Mouse (Mus musculus): ENCODE data around the gene Clec16a. TPM values are rescaled to one million over a fixed set of nuclear protein-coding genes. Genes with fewer than 3 reads are reported as not detected.
A peak's percentile ranks its signal among the peaks of the same experiment; 100 is the strongest.

Gene Clec16a
- polyA plus RNA-seq, 1 experiment from 2014 or later = 32.1 TPM

GRCm38 (mm10) chr16:10666766-10667165, 121.6 kb downstream of the Clec16a start:
- 72% methylated on average over 3 of the region's 3 CpGs for WGBS
- DNase-seq (ENCODE audit: low spot score) = no peak

GRCm38 (mm10) chr16:10668453-10668852, 123.3 kb downstream of the Clec16a start:
- Histone ChIP-seq H3K9ac (replicated peaks; ENCODE audit: low read length) (no peak overlapping the region), H3K9me3 (replicated peaks; ENCODE audit: control insufficient read depth, low read length) (no peaks in the 10 kb centered on the region), H3K4me2 (ENCODE audit: low read depth, low read length) (no peak overlapping the region), H3K4me3 (ENCODE audit: low read depth, low read length) (no peak overlapping the region), H3K4me1 (ENCODE audit: control insufficient read depth, insufficient read depth, low read length) (no peaks in the 10 kb centered on the region; the same call in 1 of the 2 replicates), H3K36me3 (replicated peaks; ENCODE audit: control insufficient read depth, insufficient read depth, low read depth, low read length) (no peaks in the 10 kb centered on the region), H3K27ac (replicated peaks; ENCODE audit: low read depth, low read length) (no peak overlapping the region), H3K27me3 (ENCODE audit: control insufficient read depth, insufficient read depth, low read length) (no peaks in the 10 kb centered on the region)
- WGBS = 67% methylated on average over 8 of the region's 8 CpGs
- no peak for ATAC-seq (replicated peaks; ENCODE audit: insufficient number of reproducible peaks, low FRiP score, low TSS enrichment, low read depth)
- no peak for DNase-seq (ENCODE audit: low spot score)

More at GRCm38 (mm10) chr16:10666766-10667165, 121.6 kb downstream of the Clec16a start:
- Histone ChIP-seq H3K4me3 (ENCODE audit: low read depth, low read length) (no peak overlapping the region), H3K36me3 (replicated peaks; ENCODE audit: control insufficient read depth, insufficient read depth, low read depth, low read length) (no peaks in the 10 kb centered on the region), H3K27me3 (ENCODE audit: control insufficient read depth, insufficient read depth, low read length) (no peaks in the 10 kb centered on the region), H3K9me3 (replicated peaks; ENCODE audit: control insufficient read depth, low read length) (no peaks in the 10 kb centered on the region), H3K27ac (replicated peaks; ENCODE audit: low read depth, low read length) (no peak overlapping the region), H3K4me1 (ENCODE audit: control insufficient read depth, insufficient read depth, low read length) (no peaks in the 10 kb centered on the region; the same call in 1 of the 2 replicates), H3K9ac (replicated peaks; ENCODE audit: low read length) (no peak overlapping the region), H3K4me2 (ENCODE audit: low read depth, low read length) (no peak overlapping the region)
- ATAC-seq (replicated peaks; ENCODE audit: insufficient number of reproducible peaks, low FRiP score, low TSS enrichment, low read depth) = no peak

GRCm38 (mm10) chr16:10668991-10669703, 124.0 kb downstream of the Clec16a start:
- WGBS = 72% methylated on average over 7 of the region's 7 CpGs
- H3K4me3 ChIP-seq (ENCODE audit: low read depth, low read length) = no peak overlapping the region
- ATAC-seq (replicated peaks; ENCODE audit: insufficient number of reproducible peaks, low FRiP score, low TSS enrichment, low read depth) (no peak), DNase-seq (ENCODE audit: low spot score) (no peak)
- H3K4me2 ChIP-seq (ENCODE audit: low read depth, low read length) = no peak overlapping the region
- no peak overlapping the region for H3K27ac ChIP-seq (replicated peaks; ENCODE audit: low read depth, low read length)
- no peak overlapping the region for H3K9ac ChIP-seq (replicated peaks; ENCODE audit: low read length)
- H3K9me3 ChIP-seq (replicated peaks; ENCODE audit: control insufficient read depth, low read length) = no peaks in the 10 kb centered on the region
- H3K4me1 ChIP-seq (ENCODE audit: control insufficient read depth, insufficient read depth, low read length) = no peaks in the 10 kb centered on the region; the same call in 1 of the 2 replicates
- no peaks in the 10 kb centered on the region for H3K36me3 ChIP-seq (replicated peaks; ENCODE audit: control insufficient read depth, insufficient read depth, low read depth, low read length)
- H3K27me3 ChIP-seq (ENCODE audit: control insufficient read depth, insufficient read depth, low read length) = no peaks in the 10 kb centered on the region

- ATAC-seq (replicated peaks; ENCODE audit: insufficient number of reproducible peaks, low FRiP score, low TSS enrichment, low read depth) (no peak), DNase-seq (ENCODE audit: low spot score) (no peak)
- H3K9me3 ChIP-seq (replicated peaks; ENCODE audit: control insufficient read depth, low read length) = no peaks in the 10 kb centered on the region
- H3K27me3 ChIP-seq (ENCODE audit: control insufficient read depth, insufficient read depth, low read length) = no peaks in the 10 kb centered on the region
- H3K4me2 ChIP-seq (ENCODE audit: low read depth, low read length) = no peak overlapping the region
- no peak overlapping the region for H3K27ac ChIP-seq (replicated peaks; ENCODE audit: low read depth, low read length)
- 70% methylated on average over 3 of the region's 3 CpGs for WGBS
- H3K36me3 ChIP-seq (replicated peaks; ENCODE audit: control insufficient read depth, insufficient read depth, low read depth, low read length) = no peaks in the 10 kb centered on the region
- H3K4me3 ChIP-seq (ENCODE audit: low read depth, low read length) = no peak overlapping the region
- no peak overlapping the region for H3K9ac ChIP-seq (replicated peaks; ENCODE audit: low read length)
- H3K4me1 ChIP-seq (ENCODE audit: control insufficient read depth, insufficient read depth, low read length) = no peaks in the 10 kb centered on the region; the same call in 1 of the 2 replicates
Measured at GRCm38 (mm10) chr16:10669936-10670335, 124.8 kb downstream of the Clec16a start.

GRCm38 (mm10) chr16:10672490-10672889, 127.4 kb downstream of the Clec16a start:
- H3K4me3 ChIP-seq (ENCODE audit: low read depth, low read length) = no peak overlapping the region
- H3K9me3 ChIP-seq (replicated peaks; ENCODE audit: control insufficient read depth, low read length) = no peaks in the 10 kb centered on the region
- ATAC-seq (replicated peaks; ENCODE audit: insufficient number of reproducible peaks, low FRiP score, low TSS enrichment, low read depth) (no peak), DNase-seq (ENCODE audit: low spot score) (no peak)
- H3K27ac ChIP-seq (replicated peaks; ENCODE audit: low read depth, low read length) = no peak overlapping the region
- no peak overlapping the region for H3K4me2 ChIP-seq (ENCODE audit: low read depth, low read length)
- H3K9ac ChIP-seq (replicated peaks; ENCODE audit: low read length) = no peak overlapping the region
- no peaks in the 10 kb centered on the region for H3K36me3 ChIP-seq (replicated peaks; ENCODE audit: control insufficient read depth, insufficient read depth, low read depth, low read length)
- no peaks in the 10 kb centered on the region for H3K27me3 ChIP-seq (ENCODE audit: control insufficient read depth, insufficient read depth, low read length)
- no peaks in the 10 kb centered on the region; the same call in 1 of the 2 replicates for H3K4me1 ChIP-seq (ENCODE audit: control insufficient read depth, insufficient read depth, low read length)

GRCm38 (mm10) chr16:10674020-10674419, 128.9 kb downstream of the Clec16a start:
- no peaks in the 10 kb centered on the region for H3K4me1 ChIP-seq (ENCODE audit: control insufficient read depth, insufficient read depth, low read length)
- no peaks in the 10 kb centered on the region for H3K36me3 ChIP-seq (replicated peaks; ENCODE audit: control insufficient read depth, insufficient read depth, low read depth, low read length)
- H3K27ac ChIP-seq (replicated peaks; ENCODE audit: low read depth, low read length) = no peak overlapping the region
- no peak overlapping the region for H3K4me3 ChIP-seq (ENCODE audit: low read depth, low read length)
- DNase-seq (ENCODE audit: low spot score) (no peak), ATAC-seq (replicated peaks; ENCODE audit: insufficient number of reproducible peaks, low FRiP score, low TSS enrichment, low read depth) (0 out of 2 replicates have a peak, but pooled peaks have one; percentile 44)
- no peak overlapping the region for H3K4me2 ChIP-seq (ENCODE audit: low read depth, low read length)
- no peak overlapping the region for H3K9ac ChIP-seq (replicated peaks; ENCODE audit: low read length)
- H3K9me3 ChIP-seq (replicated peaks; ENCODE audit: control insufficient read depth, low read length) = no peaks in the 10 kb centered on the region
- no peaks in the 10 kb centered on the region for H3K27me3 ChIP-seq (ENCODE audit: control insufficient read depth, insufficient read depth, low read length)
- 56% methylated on average over 2 of the region's 2 CpGs for WGBS

GRCm38 (mm10) chr16:10674957-10675356, 129.8 kb downstream of the Clec16a start:
- H3K36me3 ChIP-seq (replicated peaks; ENCODE audit: control insufficient read depth, insufficient read depth, low read depth, low read length) = no peaks in the 10 kb centered on the region
- no peak overlapping the region for H3K4me3 ChIP-seq (ENCODE audit: low read depth, low read length)
- ATAC-seq (replicated peaks; ENCODE audit: insufficient number of reproducible peaks, low FRiP score, low TSS enrichment, low read depth) (no peak), DNase-seq (ENCODE audit: low spot score) (no peak)
- H3K9ac ChIP-seq (replicated peaks; ENCODE audit: low read length) = no peak overlapping the region
- no peaks in the 10 kb centered on the region for H3K9me3 ChIP-seq (replicated peaks; ENCODE audit: control insufficient read depth, low read length)
- no peak overlapping the region for H3K4me2 ChIP-seq (ENCODE audit: low read depth, low read length)
- no peaks in the 10 kb centered on the region for H3K27me3 ChIP-seq (ENCODE audit: control insufficient read depth, insufficient read depth, low read length)
- no peaks in the 10 kb centered on the region for H3K4me1 ChIP-seq (ENCODE audit: control insufficient read depth, insufficient read depth, low read length)
- WGBS = 66% methylated on average over 2 of the region's 2 CpGs
- no peak overlapping the region for H3K27ac ChIP-seq (replicated peaks; ENCODE audit: low read depth, low read length)

GRCm38 (mm10) chr16:10675612-10676011, 130.5 kb downstream of the Clec16a start:
- WGBS = 74% methylated on average over 1 of the region's 1 CpGs
- Histone ChIP-seq H3K27me3 (ENCODE audit: control insufficient read depth, insufficient read depth, low read length) (no peaks in the 10 kb centered on the region), H3K4me3 (ENCODE audit: low read depth, low read length) (no peak overlapping the region), H3K4me2 (ENCODE audit: low read depth, low read length) (no peak overlapping the region), H3K4me1 (ENCODE audit: control insufficient read depth, insufficient read depth, low read length) (no peaks in the 10 kb centered on the region), H3K36me3 (replicated peaks; ENCODE audit: control insufficient read depth, insufficient read depth, low read depth, low read length) (no peaks in the 10 kb centered on the region), H3K9me3 (replicated peaks; ENCODE audit: control insufficient read depth, low read length) (no peaks in the 10 kb centered on the region), H3K9ac (replicated peaks; ENCODE audit: low read length) (no peak overlapping the region), H3K27ac (replicated peaks; ENCODE audit: low read depth, low read length) (no peak overlapping the region)
- DNase-seq (ENCODE audit: low spot score) = no peak
- no peak for ATAC-seq (replicated peaks; ENCODE audit: insufficient number of reproducible peaks, low FRiP score, low TSS enrichment, low read depth)
